Mouse (Mus musculus) CH12.LX (cell line): ENCODE measurements around the gene 5330417C22Rik. TPM values are rescaled to one million over a fixed set of nuclear protein-coding genes. Genes with fewer than 3 reads are reported as not detected.

ENCODE experiments used
- DNase-seq: peaks from one replicate; pipeline ENCODE4 v3.0.0-alpha.2; 2013; ENCODE audit errors: extremely low read depth
- H3K27ac ChIP-seq: 2 replicates; pipeline ENCODE4 v1.5.1; 2012; ENCODE audit warnings: low read depth, mild to moderate bottlenecking, control low read depth, moderate library complexity; ENCODE audit not compliant: insufficient read depth
- H3K27me3 ChIP-seq: replicated peaks from 2 replicates; pipeline ENCODE3; 2012; ENCODE audit warnings: inconsistent platforms
- H3K36me3 ChIP-seq, 2 experiments: replicated peaks in 1 of 2; 2 replicates each; pipeline versions ENCODE3 to v1.6.1; 2012; ENCODE audit warnings: inconsistent platforms in 1 of 2, low read length in 1 of 2, mild to moderate bottlenecking in 1 of 2, mixed read lengths in 1 of 2, moderate library complexity in 1 of 2; ENCODE audit not compliant: control insufficient read depth in 1 of 2, insufficient read depth in 1 of 2
- H3K4me1 ChIP-seq, 2 experiments: 2 replicates each; pipeline ENCODE4 v1.6.1; 2012; ENCODE audit warnings: inconsistent platforms in 1 of 2, moderate library complexity in 1 of 2; ENCODE audit not compliant: insufficient read depth in 2 of 2, control insufficient read depth in 1 of 2
- H3K4me2 ChIP-seq: 2 replicates; pipeline ENCODE4 v1.6.1; 2012; ENCODE audit warnings: low read depth, mild to moderate bottlenecking, control low read depth; ENCODE audit not compliant: poor library complexity, insufficient read depth, severe bottlenecking
- H3K4me3 ChIP-seq, 3 experiments: fragments of 150-350 bp in 1 of 3; sonication (generic) in 1 of 3; replicated peaks in 1 of 3; 2 replicates each; pipeline versions ENCODE3 to v1.5.1; 2011 to 2012; ENCODE audit warnings: low read depth in 2 of 3, low read length in 2 of 3, mild to moderate bottlenecking in 2 of 3, moderate library complexity in 2 of 3, control low read depth in 1 of 3, improper control_type of control experiment in 1 of 3, inconsistent platforms in 1 of 3, mixed read lengths in 1 of 3; ENCODE audit not compliant: poor library complexity in 1 of 3
- H3K79me2 ChIP-seq: replicated peaks from 2 replicates; pipeline ENCODE4 v1.6.1; 2012; ENCODE audit warnings: mild to moderate bottlenecking, moderate library complexity; ENCODE audit not compliant: control insufficient read depth, poor library complexity, insufficient read depth, severe bottlenecking; ENCODE audit errors: extremely low read depth
- H3K9ac ChIP-seq: 2 replicates; pipeline ENCODE4 v1.6.1; 2012; ENCODE audit warnings: low read depth, mild to moderate bottlenecking, control low read depth, moderate library complexity; ENCODE audit not compliant: insufficient read depth
- H3K9me3 ChIP-seq: replicated peaks from 2 replicates; pipeline ENCODE3; 2012; ENCODE audit warnings: low read length, inconsistent platforms, mixed read lengths
- BHLHE40 ChIP-seq: IDR thresholded peaks from 2 replicates; pipeline ENCODE4 v1.6.1; 2011; ENCODE audit warnings: mild to moderate bottlenecking, low read depth, low read length, improper control_type of control experiment
- CHD1 ChIP-seq: IDR thresholded peaks from 2 replicates; pipeline ENCODE4 v1.6.1; 2012; ENCODE audit warnings: low read depth, low read length, improper control_type of control experiment, inconsistent platforms
- CTCF ChIP-seq, 2 experiments: IDR thresholded peaks in 1 of 2; conservative IDR thresholded peaks in 1 of 2; 2 replicates each; pipeline ENCODE4 v1.5.1; 2011 to 2012; ENCODE audit warnings: low read depth in 2 of 2, low read length in 2 of 2, improper control_type of control experiment in 1 of 2, inconsistent platforms in 1 of 2, mild to moderate bottlenecking in 1 of 2, moderate library complexity in 1 of 2
- ELF1 ChIP-seq: IDR thresholded peaks from 2 replicates; pipeline ENCODE4 v1.6.1; 2014; ENCODE audit warnings: low read depth, mild to moderate bottlenecking, inconsistent platforms, low read length, improper control_type of control experiment
- EP300 ChIP-seq: IDR thresholded peaks from 2 replicates; pipeline ENCODE4 v1.6.1; 2011; ENCODE audit warnings: low read length, improper control_type of control experiment
- JUN ChIP-seq: IDR thresholded peaks from 2 replicates; pipeline ENCODE4 v1.6.1; 2011; ENCODE audit warnings: low read depth, mild to moderate bottlenecking, low read length, improper control_type of control experiment, moderate library complexity; ENCODE audit not compliant: insufficient read depth
- KAT2A ChIP-seq: IDR thresholded peaks from 2 replicates; pipeline ENCODE4 v1.6.1; 2012; ENCODE audit warnings: low read length, improper control_type of control experiment, inconsistent platforms; ENCODE audit not compliant: insufficient replicate concordance
- MAX ChIP-seq: IDR thresholded peaks from 2 replicates; pipeline ENCODE4 v1.6.1; 2011; ENCODE audit warnings: low read length, improper control_type of control experiment
- MXI1 ChIP-seq: IDR thresholded peaks from 2 replicates; pipeline ENCODE4 v1.6.1; 2011; ENCODE audit warnings: mild to moderate bottlenecking, low read depth, low read length, improper control_type of control experiment
- MYC ChIP-seq: IDR thresholded peaks from 2 replicates; pipeline ENCODE4 v1.6.1; 2011; ENCODE audit warnings: low read depth, mild to moderate bottlenecking, improper control_type of control experiment, low read length
- PAX5 ChIP-seq: IDR thresholded peaks from 2 replicates; pipeline ENCODE4 v1.6.1; 2012; ENCODE audit warnings: low read length, inconsistent platforms, mixed read lengths
- POLR2AphosphoS2 ChIP-seq: IDR thresholded peaks from 2 replicates; pipeline ENCODE4 v1.6.1; 2011; ENCODE audit warnings: low read depth, low read length, improper control_type of control experiment
- RCOR1 ChIP-seq: conservative IDR thresholded peaks from 2 replicates; pipeline ENCODE4 v1.6.1; 2012; ENCODE audit warnings: low read depth, mild to moderate bottlenecking, inconsistent platforms, low read length, improper control_type of control experiment
- SIN3A ChIP-seq: IDR thresholded peaks from 2 replicates; pipeline ENCODE4 v1.6.1; 2012; ENCODE audit warnings: low read length, improper control_type of control experiment, inconsistent platforms
- SMC3 ChIP-seq: IDR thresholded peaks from 2 replicates; pipeline ENCODE4 v1.6.1; 2011; ENCODE audit warnings: low read depth, low read length, improper control_type of control experiment
- TCF12 ChIP-seq: IDR thresholded peaks from 2 replicates; pipeline ENCODE4 v1.6.1; 2014; ENCODE audit warnings: low read depth, mild to moderate bottlenecking, inconsistent platforms, low read length, improper control_type of control experiment
- USF2 ChIP-seq: conservative IDR thresholded peaks from 2 replicates; pipeline ENCODE4 v1.6.1; 2011; ENCODE audit warnings: low read depth, low read length, improper control_type of control experiment
- ZKSCAN1 ChIP-seq: IDR thresholded peaks from 2 replicates; pipeline ENCODE4 v1.6.1; 2012; ENCODE audit warnings: low read depth, inconsistent platforms, low read length, improper control_type of control experiment, borderline replicate concordance
- dilution Hi-C: fragments of 300-500 bp; cut with MboI; formaldehyde crosslinking; loops from 2 replicates; pipeline ENCODE4 v1.14.3; 2020; ENCODE audit warnings: low sequenced_read_pairs; ENCODE audit not compliant: extremely low pct_unique_long_range_greater_than_20kb, extremely low pct_ligation_motif_present
- in situ Hi-C: fragments of 300-500 bp; cut with MboI; formaldehyde crosslinking; loops from 3 replicates; pipeline ENCODE4 v1.14.3; 2019; ENCODE audit warnings: low sequenced_read_pairs, low pct_ligation_motif_present, low pct_unique_long_range_greater_than_20kb, mixed read lengths
- polyA plus RNA-seq: library from polyadenylated mRNA; unstranded; fragments of >175 nt; gene quantifications from 2 replicates; pipeline ENCODE4 v1.2.1, GENCODE M21; 2012; ENCODE audit warnings: low read depth; ENCODE audit not compliant: insufficient read length
- total RNA-seq, 2 experiments: library from RNA; depleted of rRNA; stranded (reverse); fragments of 300-350 nt in 1 of 2; fragments of >200 nt in 1 of 2; gene quantifications; 2 replicates each; pipeline ENCODE4 v1.2.3; 2012 to 2014

The 5330417C22Rik gene
- total and polyA plus RNA-seq, 3 experiments = 0.05 to 0.27 (median 0.17) TPM

DNA sequence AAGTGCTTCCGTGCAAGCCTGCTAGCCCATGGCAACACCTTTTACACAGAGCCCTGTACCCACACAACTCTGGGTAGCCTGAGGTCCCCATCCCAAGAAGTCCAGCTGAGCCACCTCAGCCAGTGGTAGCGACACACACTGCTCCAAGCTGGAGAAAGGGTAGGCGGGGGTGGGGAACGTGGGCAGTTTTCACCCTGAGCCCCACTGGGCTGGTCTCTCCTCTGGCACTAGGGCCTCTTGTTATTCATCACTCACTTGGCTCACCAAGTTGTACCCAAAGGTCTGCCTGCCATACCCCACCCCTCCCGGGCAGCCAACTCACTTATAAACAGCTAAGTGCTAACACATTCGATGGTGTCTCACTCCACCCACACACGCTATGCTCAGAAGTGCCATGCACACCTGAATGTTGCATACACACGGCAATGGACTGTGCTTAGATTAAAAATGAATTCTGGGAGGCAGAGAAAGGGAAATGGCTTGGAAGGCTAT lies 127.8 kb downstream of the 5330417C22Rik start:
- dilution Hi-C loops (no loop called here), in situ Hi-C loops (loop anchor here (25.0 kb wide), 1 partner anchor 379 kb away; no protein-coding TSS in a partner anchor)
- no peak overlapping the region for H3K9ac ChIP-seq

DNA sequence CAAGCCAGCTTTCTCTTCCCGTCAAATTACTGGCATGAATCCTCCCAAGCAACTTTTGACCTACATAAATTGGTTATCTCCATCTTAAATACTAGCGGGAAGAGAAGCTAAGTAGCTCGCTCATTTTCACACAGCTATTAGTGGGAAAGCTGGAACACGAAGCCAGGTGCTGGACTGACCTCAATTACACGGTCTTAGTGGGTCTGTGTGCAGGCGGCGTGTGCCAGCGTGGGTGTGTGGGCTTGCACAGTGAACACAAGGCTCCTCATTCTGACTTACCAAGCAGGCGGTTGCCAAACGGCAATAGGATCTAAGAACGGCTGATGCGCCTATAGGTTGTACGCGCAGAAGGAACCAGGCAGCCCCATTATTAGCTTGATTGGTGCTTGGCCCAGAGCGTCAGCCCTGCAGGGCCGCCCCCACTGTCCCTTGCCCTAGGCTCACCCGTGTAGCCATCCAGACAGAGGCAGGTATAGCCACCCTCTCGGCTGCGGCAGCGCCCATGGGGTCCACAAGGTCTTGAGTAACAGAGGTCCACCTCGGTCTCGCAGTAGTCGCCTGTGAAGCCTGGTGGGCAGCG lies 129.9 kb downstream of the 5330417C22Rik start:
- no peak overlapping the region for H3K4me2 ChIP-seq
- H3K27me3 ChIP-seq = peaks cover 83% of the 10 kb centered on the region
- no peaks in the 10 kb centered on the region for H3K36me3 ChIP-seq
- peaks cover 0 to 13% of the 10 kb centered on the region in 2 experiments; a peak in 3 of 4 replicates for H3K4me1 ChIP-seq
- no peaks in the 10 kb centered on the region for H3K9me3 ChIP-seq
- H3K79me2 ChIP-seq = no peaks in the 10 kb centered on the region
- H3K9ac ChIP-seq = no peak overlapping the region
- no peak overlapping the region for H3K27ac ChIP-seq
- TF ChIP-seq USF2 = no peak
- no peak for TF ChIP-seq EP300
- no peak for TF ChIP-seq ZKSCAN1
- no peak for TF ChIP-seq MAX
- no peak for TF ChIP-seq ELF1
- TF ChIP-seq MYC = no peak
- TF ChIP-seq RCOR1 = no peak
- no peak for TF ChIP-seq CTCF (conservative IDR thresholded peaks at IDR 0.05 in 1 of 2, IDR thresholded peaks at IDR 0.05 in 1 of 2; ENCODE audit: low read depth in 2 of 2, low read length in 2 of 2)
- no peak for TF ChIP-seq SMC3
- no peak for TF ChIP-seq CHD1
- TF ChIP-seq POLR2AphosphoS2 = no peak
- no peak for TF ChIP-seq BHLHE40
- TF ChIP-seq SIN3A = no peak
- TF ChIP-seq TCF12 = no peak
- TF ChIP-seq KAT2A = no peak
- no peak for TF ChIP-seq PAX5
- TF ChIP-seq MXI1 = no peak
- TF ChIP-seq JUN = no peak
- no peak overlapping the region for H3K4me3 ChIP-seq
- no peak for DNase-seq
- dilution Hi-C loops = no loop called here
- in situ Hi-C loops = loop anchor here (25.0 kb wide), 1 partner anchor 381 kb away; no protein-coding TSS in a partner anchor

More for the DNA sequence above, 127.8 kb downstream of the 5330417C22Rik start:
- H3K4me1 ChIP-seq = peaks cover 0 to 8% of the 10 kb centered on the region in 2 experiments; a peak in 1 of 4 replicates
- DNase-seq = no peak
- H3K79me2 ChIP-seq = no peaks in the 10 kb centered on the region
- no peak overlapping the region for H3K27ac ChIP-seq
- H3K27me3 ChIP-seq = peaks cover 69% of the 10 kb centered on the region
- peaks cover 11% of the 10 kb centered on the region for H3K9me3 ChIP-seq
- no peak overlapping the region for H3K4me3 ChIP-seq
- H3K36me3 ChIP-seq = no peaks in the 10 kb centered on the region
- no peak overlapping the region for H3K4me2 ChIP-seq
- no peak for TF ChIP-seq CTCF (conservative IDR thresholded peaks at IDR 0.05 in 1 of 2, IDR thresholded peaks at IDR 0.05 in 1 of 2; ENCODE audit: low read depth in 2 of 2, low read length in 2 of 2)
- TF ChIP-seq JUN = no peak

Other genes starting within 250 kb of the 5330417C22Rik start
- not detected in 2 replicates for gene Mybphl, start 171.6 kb downstream of the 5330417C22Rik start, total RNA-seq (2012; rRNA removed)
- gene Mybphl, start 171.6 kb downstream of the 5330417C22Rik start, total RNA-seq (2014; rRNA removed) = not detected in 2 replicates
- gene Mybphl, start 171.6 kb downstream of the 5330417C22Rik start, polyA plus RNA-seq = not detected in 2 replicates
- 76.2 and 89.1 TPM in 2 replicates for gene Psrc1, start 152.7 kb downstream of the 5330417C22Rik start, total RNA-seq (2012; rRNA removed)
- 105 and 106 TPM in 2 replicates for gene Psrc1, start 152.7 kb downstream of the 5330417C22Rik start, total RNA-seq (2014; rRNA removed)
- 101 and 108 TPM in 2 replicates for gene Psrc1, start 152.7 kb downstream of the 5330417C22Rik start, polyA plus RNA-seq
- not detected in 2 replicates for gene Celsr2, start 121.0 kb downstream of the 5330417C22Rik start, total RNA-seq (2012; rRNA removed)
- not detected in 2 replicates for gene Celsr2, start 121.0 kb downstream of the 5330417C22Rik start, total RNA-seq (2014; rRNA removed)
- gene Celsr2, start 121.0 kb downstream of the 5330417C22Rik start, polyA plus RNA-seq = not detected in 2 replicates
- 255 and 373 TPM in 2 replicates for gene Sars, start 91.3 kb downstream of the 5330417C22Rik start, total RNA-seq (2012; rRNA removed)
- gene Sars, start 91.3 kb downstream of the 5330417C22Rik start, total RNA-seq (2014; rRNA removed) = 377 and 422 TPM in 2 replicates
- gene Sars, start 91.3 kb downstream of the 5330417C22Rik start, polyA plus RNA-seq = 394 and 470 TPM in 2 replicates
- 2.5 TPM in 1 of 2 replicates, not detected in the other for gene 1700013F07Rik, start 2.4 kb downstream of the 5330417C22Rik start, total RNA-seq (2012; rRNA removed)
- gene 1700013F07Rik, start 2.4 kb downstream of the 5330417C22Rik start, total RNA-seq (2014; rRNA removed) = 0.38 TPM in 1 of 2 replicates, not detected in the other
- 0.94 TPM in 1 of 2 replicates, not detected in the other for gene 1700013F07Rik, start 2.4 kb downstream of the 5330417C22Rik start, polyA plus RNA-seq
- gene Tmem167b, start 25.9 kb upstream of the 5330417C22Rik start, total RNA-seq (2012; rRNA removed) = 11.3 and 12.0 TPM in 2 replicates
- gene Tmem167b, start 25.9 kb upstream of the 5330417C22Rik start, total RNA-seq (2014; rRNA removed) = 18.4 and 18.7 TPM in 2 replicates
- gene Tmem167b, start 25.9 kb upstream of the 5330417C22Rik start, polyA plus RNA-seq = 13.1 and 14.4 TPM in 2 replicates
- gene Taf13, start 35.2 kb upstream of the 5330417C22Rik start, total RNA-seq (2012; rRNA removed) = 9.6 and 10.0 TPM in 2 replicates
- gene Taf13, start 35.2 kb upstream of the 5330417C22Rik start, total RNA-seq (2014; rRNA removed) = 10.3 and 12.0 TPM in 2 replicates
- 19.7 and 20.9 TPM in 2 replicates for gene Taf13, start 35.2 kb upstream of the 5330417C22Rik start, polyA plus RNA-seq
- 2.2 and 2.4 TPM in 2 replicates for gene Wdr47, start 54.7 kb upstream of the 5330417C22Rik start, total RNA-seq (2012; rRNA removed)
- gene Wdr47, start 54.7 kb upstream of the 5330417C22Rik start, total RNA-seq (2014; rRNA removed) = 1.7 and 2.7 TPM in 2 replicates
- gene Wdr47, start 54.7 kb upstream of the 5330417C22Rik start, polyA plus RNA-seq = 2.7 and 4.6 TPM in 2 replicates
- gene Clcc1, start 117.4 kb upstream of the 5330417C22Rik start, total RNA-seq (2012; rRNA removed) = 31.6 and 38.9 TPM in 2 replicates
- 51.4 and 53.0 TPM in 2 replicates for gene Clcc1, start 117.4 kb upstream of the 5330417C22Rik start, total RNA-seq (2014; rRNA removed)
- gene Clcc1, start 117.4 kb upstream of the 5330417C22Rik start, polyA plus RNA-seq = 36.3 and 36.5 TPM in 2 replicates
- gene Gpsm2, start 185.8 kb upstream of the 5330417C22Rik start, total RNA-seq (2012; rRNA removed) = 8.5 and 9.7 TPM in 2 replicates
- 10.4 TPM in 2 replicates for gene Gpsm2, start 185.8 kb upstream of the 5330417C22Rik start, total RNA-seq (2014; rRNA removed)
- 7.5 and 11.2 TPM in 2 replicates for gene Gpsm2, start 185.8 kb upstream of the 5330417C22Rik start, polyA plus RNA-seq
- gene Aknad1, start 203.1 kb upstream of the 5330417C22Rik start, total RNA-seq (2012; rRNA removed) = not detected in 2 replicates
- gene Aknad1, start 203.1 kb upstream of the 5330417C22Rik start, total RNA-seq (2014; rRNA removed) = not detected in 2 replicates
- gene Aknad1, start 203.1 kb upstream of the 5330417C22Rik start, polyA plus RNA-seq = not detected in 2 replicates